Mouse (Mus musculus) CH12F3 (cell line): Measurements from ENCODE around the gene Il15.

Experiments
- in situ Hi-C: fragments of 300-500 bp; cut with MboI; formaldehyde crosslinking; loops from 2 replicates; pipeline ENCODE4 v1.14.3; 2020; ENCODE audit warnings: low sequenced_read_pairs

The Il15 gene

DNA sequence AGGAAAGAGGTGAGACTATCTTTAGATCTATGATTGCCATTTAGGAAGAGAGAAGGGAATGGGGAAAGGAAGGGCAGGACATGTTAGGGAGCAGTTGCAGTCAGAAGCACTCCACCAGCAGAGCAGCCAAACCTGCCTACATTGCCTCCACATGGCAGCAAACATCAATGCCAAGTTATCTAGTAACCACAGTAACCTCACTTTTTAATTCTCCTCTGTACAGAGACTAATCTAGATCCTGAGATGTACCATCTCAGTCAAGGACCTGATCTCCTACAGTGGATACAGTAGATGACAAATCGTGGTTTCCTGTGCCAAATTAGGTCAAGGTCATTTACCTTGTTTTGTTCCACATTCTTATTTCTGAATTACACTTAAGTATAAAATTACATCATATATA, 42.0 kb downstream of the Il15 start:
- in situ Hi-C loops, result no loop called here

- in situ Hi-C loops, result no loop called here
These were observed 46.9 kb downstream of the Il15 start for GRCm38 (mm10) chr8:82356091-82356490.

- in situ Hi-C loops, result no loop called here
These were observed 51.6 kb downstream of the Il15 start for GRCm38 (mm10) chr8:82351268-82351943.

- in situ Hi-C loops, result loop anchor here (25.0 kb wide), 1 partner anchor 388 kb away; no protein-coding TSS in a partner anchor
These were observed 53.7 kb downstream of the Il15 start for GRCm38 (mm10) chr8:82349299-82349698.

DNA sequence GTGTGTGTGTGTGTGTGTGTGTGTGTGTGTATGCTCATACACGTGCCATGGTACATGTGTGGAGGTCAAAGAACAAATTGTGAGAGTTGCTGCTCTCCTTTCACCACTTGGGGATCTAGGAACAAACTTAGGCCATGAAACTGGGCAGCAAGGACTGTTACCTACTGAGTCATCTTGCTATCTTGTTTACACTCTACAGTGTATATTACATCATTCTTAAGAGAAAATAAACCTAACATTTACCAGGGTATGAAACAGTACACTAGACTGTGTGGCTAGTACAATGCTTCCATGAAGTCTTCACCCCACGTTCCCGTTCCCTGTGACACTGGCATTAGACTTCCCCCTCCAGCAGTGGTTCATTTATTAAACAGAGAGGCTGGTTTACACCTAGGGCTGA, 56.5 kb downstream of the Il15 start:
- in situ Hi-C loops, result loop anchor here (25.0 kb wide), 1 partner anchor 391 kb away; no protein-coding TSS in a partner anchor

DNA sequence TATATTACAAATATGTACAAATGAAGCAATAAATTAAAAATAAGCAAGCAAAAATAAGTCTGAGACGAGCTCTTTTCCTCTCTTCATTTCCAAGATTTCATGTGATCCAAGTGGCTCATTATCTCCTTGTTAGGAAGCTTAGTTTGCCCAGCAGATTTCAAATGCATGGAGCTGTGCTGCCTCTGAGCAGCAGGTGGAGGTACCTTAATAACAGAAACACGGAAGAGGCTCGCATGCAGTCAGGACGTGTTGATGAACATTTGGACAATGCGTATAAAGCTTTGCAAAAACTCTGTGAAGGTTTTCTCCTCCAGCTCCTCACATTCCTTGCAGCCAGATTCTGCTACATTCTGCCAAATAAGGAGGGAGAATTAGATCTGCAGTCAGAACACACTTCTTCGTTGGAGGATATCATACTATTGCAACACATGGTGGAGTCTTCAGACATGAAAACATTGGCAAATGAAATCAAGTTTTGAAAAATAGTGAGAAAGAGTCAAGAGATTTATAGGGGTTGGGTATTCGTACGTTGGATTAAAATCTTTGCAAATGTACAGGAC, 71.3 kb downstream of the Il15 start:
- in situ Hi-C loops, result loop anchor here (25.0 kb wide), 1 partner anchor 406 kb away; no protein-coding TSS in a partner anchor

- in situ Hi-C loops, result loop anchor here (25.0 kb wide), 1 partner anchor 409 kb away; no protein-coding TSS in a partner anchor
These were observed 74.9 kb downstream of the Il15 start for GRCm38 (mm10) chr8:82327986-82328652.

DNA sequence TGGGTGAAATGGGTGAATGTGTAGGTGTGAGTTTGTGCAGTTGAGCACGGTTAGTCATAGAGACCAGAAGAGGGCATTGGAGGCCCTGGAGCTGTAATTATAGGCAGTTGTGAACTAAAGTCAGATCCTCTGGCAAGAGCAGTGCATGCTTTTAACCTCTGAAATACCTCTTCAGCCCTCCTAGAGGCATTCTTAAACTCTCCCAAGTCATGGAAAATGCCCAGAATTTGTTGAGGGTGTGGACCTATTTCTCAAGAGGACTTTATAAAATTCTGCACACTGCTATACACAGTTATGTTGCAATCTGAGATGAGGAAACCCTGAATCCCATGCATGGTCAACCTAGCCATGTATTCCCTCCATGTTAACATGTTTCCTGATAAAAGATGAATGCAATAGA, 77.0 kb downstream of the Il15 start:
- in situ Hi-C loops, result loop anchor here (25.0 kb wide), 1 partner anchor 411 kb away; no protein-coding TSS in a partner anchor

GRCm38 (mm10) chr8:82325586-82325985, 77.4 kb downstream of the Il15 start:
- in situ Hi-C loops, result loop anchor here (25.0 kb wide), 1 partner anchor 412 kb away; no protein-coding TSS in a partner anchor

DNA sequence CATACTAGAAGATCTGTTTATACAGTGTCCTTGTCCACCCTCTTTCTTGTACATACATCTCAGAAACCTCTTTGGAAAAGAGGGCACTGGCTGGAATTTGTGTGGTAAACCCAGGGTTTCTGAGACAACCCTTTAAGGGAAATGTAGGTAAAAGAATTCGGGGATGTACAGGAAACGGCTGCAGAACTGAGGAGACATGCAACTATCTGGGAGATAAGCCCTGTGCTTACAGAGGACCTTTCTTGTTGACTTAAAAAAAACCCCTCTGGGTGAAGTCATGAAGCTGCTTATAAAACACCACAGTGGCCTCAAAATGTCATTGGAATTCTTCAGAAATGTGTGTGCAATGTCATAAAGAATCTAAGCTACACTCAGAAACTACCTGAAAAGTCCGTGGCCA, 85.6 kb downstream of the Il15 start:
- in situ Hi-C loops, result no loop called here

GRCm38 (mm10) chr8:82306424-82306823, 96.6 kb downstream of the Il15 start:
- in situ Hi-C loops, result no loop called here

- in situ Hi-C loops, result no loop called here
These were observed 106.8 kb downstream of the Il15 start for GRCm38 (mm10) chr8:82296256-82296655.

DNA sequence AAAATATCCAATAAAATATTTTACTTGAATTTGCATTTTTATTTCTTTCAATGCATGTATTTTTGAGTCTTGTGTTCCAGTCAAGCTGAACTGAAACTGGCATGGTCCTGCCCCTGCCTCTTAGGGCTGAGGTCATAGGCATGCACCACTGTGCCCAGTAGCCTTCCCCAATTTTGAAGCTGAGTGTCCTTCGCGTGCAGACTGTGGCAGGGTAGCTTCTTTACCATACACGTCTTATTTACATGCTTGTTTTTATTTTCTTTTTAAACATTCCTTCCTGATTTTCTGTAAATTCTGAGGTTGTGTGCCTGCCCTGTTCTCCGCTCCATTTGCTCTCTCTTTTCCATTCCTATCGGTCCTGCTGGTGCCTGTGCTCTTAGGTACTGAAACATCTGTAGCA, 111.4 kb downstream of the Il15 start:
- in situ Hi-C loops, result no loop called here

DNA sequence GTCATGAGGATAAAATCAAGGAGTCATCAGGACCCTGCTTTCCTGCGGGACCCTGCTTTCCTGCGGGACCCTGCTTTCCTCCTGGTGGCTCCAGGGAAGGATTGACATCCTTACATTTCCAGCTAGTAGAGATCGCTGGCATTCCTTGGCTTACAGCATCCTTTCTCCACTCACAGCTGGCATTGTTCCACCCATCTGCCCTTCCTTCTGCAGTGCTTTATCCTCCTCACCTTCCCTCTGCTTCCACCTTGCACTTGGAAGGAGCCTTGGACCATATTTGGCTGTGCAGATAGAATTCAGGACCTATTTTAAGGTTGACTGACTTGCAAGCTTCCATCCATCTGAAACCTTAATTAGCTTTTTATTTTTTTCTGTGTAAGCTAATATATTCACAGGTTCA, 117.2 kb downstream of the Il15 start:
- in situ Hi-C loops, result no loop called here

DNA sequence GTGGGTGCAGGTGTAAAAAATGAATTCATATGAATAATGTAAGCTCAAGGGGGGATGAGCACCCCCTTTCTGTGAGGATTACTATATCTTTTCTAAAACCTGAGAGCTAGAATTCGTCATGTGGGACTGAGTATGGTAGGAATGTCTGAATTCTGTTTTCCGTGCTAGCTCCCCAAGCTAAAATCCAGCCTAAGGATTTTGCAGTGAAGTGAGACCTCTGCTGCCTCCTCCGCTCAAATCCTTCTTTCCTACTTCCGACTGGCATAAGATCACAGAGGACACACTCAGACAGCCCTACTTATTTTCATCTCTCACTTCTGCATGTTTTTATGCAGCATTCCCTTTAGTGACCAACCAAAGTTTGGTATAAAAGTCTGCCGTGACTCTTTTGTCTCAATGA, 121.0 kb downstream of the Il15 start:
- in situ Hi-C loops, result no loop called here
